Mouse (Mus musculus): ENCODE data around the gene Fam185a. TPM values are rescaled to one million over a fixed set of nuclear protein-coding genes. Genes with fewer than 3 reads are reported as not detected.

The Fam185a gene
- total RNA-seq, 1 experiment from 2014 or later, result 10.9 TPM

DNA sequence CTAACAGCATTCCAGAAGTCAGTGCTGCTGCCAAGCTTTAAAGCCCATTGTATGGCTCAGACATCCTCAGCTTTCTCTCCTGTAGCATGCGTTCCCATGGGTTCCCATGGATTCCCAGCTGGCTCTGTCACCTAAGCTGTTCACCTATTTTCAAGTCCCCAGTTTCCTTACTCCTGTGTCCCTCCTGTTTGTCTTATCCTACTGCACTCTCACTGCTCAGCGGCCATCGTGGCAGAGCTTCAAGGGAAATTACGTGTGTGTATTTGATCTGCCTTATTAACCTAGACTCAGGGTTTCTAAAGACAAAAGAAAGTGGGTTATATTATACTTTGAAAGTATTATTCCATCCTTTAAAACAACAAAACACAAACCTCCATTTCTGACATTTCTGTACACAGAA lies 64.4 kb downstream of the Fam185a start:
- no peak for ATAC-seq (replicated peaks; ENCODE audit: low read depth, poor library complexity, severe bottlenecking)

DNA sequence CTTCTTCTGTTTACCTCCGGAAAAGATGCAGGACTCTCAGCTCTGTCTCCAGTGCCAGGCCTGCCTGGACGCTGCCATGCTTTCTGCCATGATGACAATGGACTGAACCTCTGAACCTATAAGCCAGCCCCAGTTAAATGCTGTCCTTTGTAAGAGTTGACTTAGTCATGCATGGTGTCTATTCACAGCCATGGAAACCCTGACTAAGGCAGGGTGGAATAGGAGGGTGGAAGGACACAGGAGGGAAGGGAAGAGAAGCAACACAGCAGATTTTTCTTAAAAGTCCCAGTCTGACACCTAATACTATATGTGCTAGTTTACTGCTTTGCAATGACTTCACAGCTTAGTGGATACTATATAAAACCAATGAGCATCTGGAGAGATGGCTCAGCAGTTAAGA lies 66.7 kb downstream of the Fam185a start:
- no peak for ATAC-seq (replicated peaks; ENCODE audit: low read depth, poor library complexity, severe bottlenecking)

DNA sequence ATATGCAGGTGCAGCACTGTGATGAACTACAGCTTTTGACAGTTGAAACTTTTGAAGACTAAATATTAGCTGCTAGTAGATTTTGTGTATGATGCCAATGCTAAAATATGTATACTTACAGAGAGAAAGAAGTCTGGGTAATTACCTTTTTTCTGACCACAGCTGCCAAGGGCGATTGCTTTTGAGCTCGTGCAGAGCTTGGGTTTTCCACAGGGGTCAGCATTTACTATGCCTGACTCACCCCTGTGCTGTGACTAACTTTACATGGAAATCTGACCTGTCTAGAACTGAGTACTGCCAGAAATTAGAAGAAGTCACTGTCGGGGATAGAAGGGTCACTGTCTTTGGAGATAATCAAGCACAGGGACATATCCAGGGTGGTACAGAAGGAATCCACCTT lies 67.5 kb downstream of the Fam185a start:
- no peak for ATAC-seq (replicated peaks; ENCODE audit: low read depth, poor library complexity, severe bottlenecking)

DNA sequence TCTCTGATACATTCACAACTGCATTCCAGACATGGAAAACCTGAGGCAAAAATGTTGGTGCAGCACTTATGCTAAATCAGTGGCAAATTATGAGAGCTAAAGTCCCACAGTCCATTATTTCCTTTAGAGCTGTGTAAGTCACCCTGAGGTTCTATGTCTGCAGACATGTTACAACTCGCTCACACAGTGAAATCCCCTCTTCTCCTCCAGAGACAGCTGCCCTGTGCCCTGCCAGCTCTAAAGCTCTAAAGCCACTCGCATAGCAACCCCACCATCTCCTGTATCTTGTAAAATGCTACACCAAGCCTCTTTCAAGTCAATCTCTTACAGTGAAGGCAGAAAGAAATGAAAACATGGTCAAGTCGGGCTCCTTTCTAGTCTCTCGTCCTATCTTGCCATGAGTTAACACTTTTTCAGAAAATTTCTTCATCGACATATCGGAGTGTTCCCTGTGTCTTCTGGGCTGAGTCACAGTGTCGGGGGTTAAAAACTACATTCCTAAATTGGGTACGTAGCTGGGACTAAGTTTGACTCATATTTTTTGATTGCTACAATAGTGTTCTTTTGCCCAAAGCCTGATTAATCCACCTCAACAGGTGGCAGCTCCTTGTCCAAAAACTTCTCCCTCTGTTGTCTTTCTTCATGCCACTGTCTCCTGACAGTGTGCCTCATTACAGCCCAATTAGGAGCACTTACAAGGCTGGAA lies 68.7 kb downstream of the Fam185a start:
- ATAC-seq (replicated peaks; ENCODE audit: low read depth, poor library complexity, severe bottlenecking), result no peak

DNA sequence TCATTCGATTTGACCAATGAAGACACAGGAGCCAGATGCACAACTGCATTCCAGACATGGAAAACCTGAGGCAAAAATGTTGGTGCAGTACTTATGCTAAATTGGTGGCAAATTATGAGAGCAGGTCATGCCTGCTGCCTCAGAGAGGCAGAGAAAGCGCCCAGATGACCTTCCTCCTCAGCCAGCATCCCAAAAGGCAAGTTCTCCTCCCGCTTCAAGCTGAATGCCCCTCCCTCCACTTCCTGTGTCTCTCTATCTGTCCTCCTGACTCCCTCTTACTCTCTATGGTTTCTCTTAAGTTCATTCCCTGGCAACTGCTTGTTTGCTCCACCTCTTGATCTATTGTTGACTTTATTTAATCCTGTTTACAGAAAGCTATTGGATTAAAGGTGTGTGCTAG lies 70.0 kb downstream of the Fam185a start:
- ATAC-seq (replicated peaks; ENCODE audit: low read depth, poor library complexity, severe bottlenecking), result peak; percentile 29; the same call in 1 of the 2 replicates

DNA sequence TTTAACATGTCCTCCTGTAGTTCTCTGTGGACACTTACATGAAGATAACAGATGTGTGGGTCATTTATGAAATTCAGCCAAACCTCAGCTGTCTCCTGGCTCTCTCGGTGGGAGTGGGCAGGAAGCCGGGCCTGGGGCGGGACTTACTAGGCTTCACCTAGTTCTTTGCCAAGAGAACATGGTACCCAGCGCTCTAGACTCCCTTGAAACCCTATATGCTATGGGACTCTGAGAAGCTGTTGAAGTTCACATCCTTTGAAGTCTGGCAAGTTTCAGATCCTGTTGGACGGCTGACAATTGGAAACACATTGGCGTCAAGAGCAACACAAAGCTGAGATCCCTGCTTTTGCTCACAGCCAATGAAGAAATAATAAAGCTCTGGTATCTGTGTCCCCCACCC lies 71.6 kb downstream of the Fam185a start:
- ATAC-seq (replicated peaks; ENCODE audit: low read depth, poor library complexity, severe bottlenecking), result no peak

DNA sequence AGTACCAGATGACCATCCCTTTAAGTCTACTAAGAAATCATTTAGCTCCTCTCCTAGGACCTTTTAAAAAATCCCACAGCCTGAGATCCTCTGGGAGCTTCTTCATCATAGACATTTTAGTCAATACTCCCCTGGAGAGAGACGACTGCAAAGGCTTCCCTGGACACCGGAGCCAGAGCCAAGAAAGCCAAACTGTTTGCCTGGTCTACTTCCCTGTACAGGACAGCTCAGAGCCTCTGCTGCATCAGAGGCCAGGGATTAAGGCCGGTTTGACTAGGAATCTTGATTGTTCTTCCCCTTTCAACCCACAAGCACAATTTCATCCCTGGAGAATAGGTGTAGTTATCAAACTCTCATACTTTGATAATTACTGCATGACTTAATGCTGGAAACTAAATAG lies 72.1 kb downstream of the Fam185a start:
- no peak for ATAC-seq (replicated peaks; ENCODE audit: low read depth, poor library complexity, severe bottlenecking)

DNA sequence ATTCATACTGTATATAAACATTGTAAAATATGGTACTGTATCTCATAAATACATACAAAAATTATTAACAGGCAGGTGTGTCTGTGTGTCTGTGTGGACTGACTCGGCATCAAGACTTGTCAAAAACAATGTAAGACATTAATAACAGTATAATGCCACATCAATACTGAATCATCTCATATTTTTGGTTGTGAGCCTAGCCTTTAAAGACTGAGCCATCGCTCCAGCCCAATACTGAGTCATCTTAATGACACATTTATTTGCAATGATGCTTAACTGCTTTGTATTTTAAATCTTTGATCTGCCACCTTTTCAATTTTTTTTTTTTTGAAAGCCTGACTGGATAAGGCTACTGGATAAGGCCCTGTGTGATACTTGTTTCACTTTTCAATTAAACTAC lies 73.7 kb downstream of the Fam185a start:
- no peak for ATAC-seq (replicated peaks; ENCODE audit: low read depth, poor library complexity, severe bottlenecking)

DNA sequence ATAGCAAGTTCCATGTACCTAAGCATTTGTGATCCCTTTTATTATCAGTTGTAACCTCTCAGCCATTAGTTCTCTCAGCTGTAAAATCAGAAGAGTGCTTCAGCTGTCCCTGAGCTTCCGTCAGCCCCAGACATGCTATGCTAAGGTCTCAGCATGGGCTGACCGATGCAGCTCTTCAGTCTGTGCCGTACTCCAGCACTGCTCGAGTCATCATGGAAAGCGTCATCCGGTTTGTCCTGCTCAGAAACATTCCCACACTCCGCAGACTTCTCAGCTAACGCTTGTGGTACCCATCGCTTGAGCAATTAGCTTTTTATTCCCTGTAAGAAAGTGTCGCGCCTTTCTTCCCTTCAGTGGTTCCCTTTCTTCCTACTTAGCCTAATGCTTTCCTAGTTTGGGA lies 74.2 kb downstream of the Fam185a start:
- ATAC-seq (replicated peaks; ENCODE audit: low read depth, poor library complexity, severe bottlenecking), result no peak

DNA sequence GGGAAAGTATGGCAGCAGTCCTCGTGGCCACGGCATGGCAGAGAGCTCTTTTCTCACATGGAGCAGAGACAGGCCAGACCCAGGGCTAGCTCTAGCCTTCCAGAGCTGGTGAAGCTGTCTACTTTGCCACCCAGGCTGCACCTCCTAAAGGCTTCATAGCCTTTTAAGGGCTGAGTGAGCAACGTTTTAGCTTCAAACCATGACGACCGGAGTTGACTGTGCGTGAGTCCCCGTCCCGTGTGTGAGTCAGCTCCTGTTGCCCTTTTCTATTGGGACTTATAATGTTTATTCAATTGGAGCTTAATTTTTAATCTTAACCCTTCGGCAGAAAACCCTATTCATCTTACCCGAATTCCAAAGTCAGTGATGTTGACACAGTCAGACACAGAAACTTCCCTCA lies 75.4 kb downstream of the Fam185a start:
- ATAC-seq (replicated peaks; ENCODE audit: low read depth, poor library complexity, severe bottlenecking), result no peak

DNA sequence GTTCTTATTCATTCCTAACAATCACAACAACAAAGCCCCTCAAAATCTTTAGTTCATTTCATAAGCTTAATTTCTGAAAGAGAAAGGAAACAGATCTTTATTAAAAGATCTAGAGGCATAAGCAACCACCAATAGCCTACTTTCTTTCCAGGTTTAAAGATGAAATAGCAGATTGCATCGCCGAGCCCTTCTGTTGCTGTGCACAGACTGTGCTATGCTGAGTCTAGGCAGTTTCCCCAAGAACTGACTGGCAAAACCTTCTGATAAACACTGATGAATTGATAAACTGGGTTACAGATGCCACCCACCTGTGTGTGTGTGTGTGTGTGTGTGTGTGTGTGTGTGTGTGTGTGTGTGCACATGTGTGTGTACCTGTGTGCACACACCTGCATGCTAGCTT lies 76.2 kb downstream of the Fam185a start:
- ATAC-seq (replicated peaks; ENCODE audit: low read depth, poor library complexity, severe bottlenecking), result no peak

DNA sequence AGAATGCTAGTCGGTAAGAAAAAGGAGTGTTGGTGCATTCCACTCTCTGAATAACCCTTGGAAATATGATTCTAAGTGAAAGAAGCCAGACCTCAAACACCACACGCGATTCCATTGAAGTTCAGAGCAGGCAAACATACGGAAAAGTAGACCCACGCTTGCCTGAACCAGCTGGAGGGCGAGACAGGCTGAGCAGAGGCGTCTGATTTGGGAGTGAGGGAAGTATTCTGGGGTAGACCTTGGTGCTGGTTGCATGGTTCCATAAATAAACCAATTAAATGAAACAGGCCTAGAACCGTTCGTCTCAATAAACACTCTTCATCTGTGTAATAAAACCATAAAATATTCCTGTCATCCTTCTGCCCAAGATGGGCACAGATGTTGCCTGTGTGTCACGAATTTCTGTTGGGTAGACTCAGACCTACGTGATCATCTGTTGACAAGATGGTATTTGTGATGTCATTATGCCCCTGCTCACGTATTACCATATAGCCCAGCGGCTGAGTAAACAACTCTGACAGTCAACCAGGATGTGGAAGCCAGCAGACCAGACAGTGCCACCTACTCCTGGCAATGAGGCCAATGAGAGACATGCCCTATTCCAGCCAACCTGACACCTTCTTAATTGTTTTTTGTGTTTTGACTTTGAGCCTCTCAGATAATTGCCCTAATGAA lies 78.3 kb downstream of the Fam185a start:
- no peak for ATAC-seq (replicated peaks; ENCODE audit: low read depth, poor library complexity, severe bottlenecking)

DNA sequence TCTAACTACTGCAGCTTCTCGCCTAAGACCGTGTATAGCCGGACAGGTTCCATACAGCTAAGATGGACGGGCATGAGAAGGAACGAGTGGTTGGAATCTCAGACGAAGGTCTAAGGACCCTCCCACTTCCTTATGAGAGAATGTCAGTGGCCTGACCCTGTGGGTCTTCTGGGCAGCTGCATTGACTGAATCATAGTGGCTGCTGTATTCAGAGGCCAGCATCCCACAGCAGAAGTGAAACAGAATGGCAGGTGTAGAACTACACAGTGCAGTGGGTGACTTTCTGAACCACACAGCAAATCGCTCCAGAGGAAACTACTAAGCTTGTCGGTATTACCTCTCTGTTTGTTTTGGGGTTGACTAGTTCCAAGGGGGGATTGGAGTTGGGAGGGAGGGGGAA lies 80.4 kb downstream of the Fam185a start:
- ATAC-seq (replicated peaks; ENCODE audit: low read depth, poor library complexity, severe bottlenecking), result peak; percentile 88

DNA sequence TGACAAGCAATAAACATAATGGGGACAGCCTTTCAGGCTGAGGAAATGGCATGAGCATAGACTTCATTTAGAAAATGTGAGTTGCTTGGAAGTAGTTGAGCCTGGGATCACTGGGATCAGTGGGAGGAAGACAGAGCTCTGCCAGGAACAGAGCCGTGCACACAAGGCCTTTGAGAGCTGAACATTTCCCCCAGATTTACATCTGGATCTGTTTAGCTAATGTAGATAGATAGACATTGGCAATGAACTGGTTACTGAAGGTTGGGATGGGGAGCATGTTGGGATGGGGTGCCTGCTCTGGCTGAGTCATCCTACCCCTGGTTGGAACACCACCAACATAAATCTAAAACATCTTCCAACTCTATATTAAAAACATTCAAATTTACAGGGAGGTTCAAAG lies 82.1 kb downstream of the Fam185a start:
- ATAC-seq (replicated peaks; ENCODE audit: low read depth, poor library complexity, severe bottlenecking), result no peak

DNA sequence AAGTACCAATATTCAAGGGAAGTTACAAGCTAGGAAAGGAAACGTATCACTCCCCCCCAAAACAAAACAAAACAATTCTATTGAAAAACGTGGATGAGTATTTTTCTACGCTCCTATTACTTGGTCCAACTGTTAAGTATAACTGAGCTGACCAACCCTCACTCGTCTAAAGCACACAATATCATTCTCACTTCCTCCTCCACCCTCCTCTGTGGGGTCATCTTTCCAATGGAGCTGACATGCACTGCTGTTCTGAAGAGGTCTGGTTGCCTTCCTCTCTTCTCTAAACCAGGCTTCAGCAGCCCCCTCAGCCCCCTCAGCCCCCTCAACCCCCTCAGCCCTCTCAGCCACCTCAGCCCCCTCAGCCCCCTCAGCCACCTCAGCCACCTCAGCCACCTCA lies 85.0 kb downstream of the Fam185a start:
- ATAC-seq (replicated peaks; ENCODE audit: low read depth, poor library complexity, severe bottlenecking), result peak; percentile 54; the same call in 1 of the 2 replicates

DNA sequence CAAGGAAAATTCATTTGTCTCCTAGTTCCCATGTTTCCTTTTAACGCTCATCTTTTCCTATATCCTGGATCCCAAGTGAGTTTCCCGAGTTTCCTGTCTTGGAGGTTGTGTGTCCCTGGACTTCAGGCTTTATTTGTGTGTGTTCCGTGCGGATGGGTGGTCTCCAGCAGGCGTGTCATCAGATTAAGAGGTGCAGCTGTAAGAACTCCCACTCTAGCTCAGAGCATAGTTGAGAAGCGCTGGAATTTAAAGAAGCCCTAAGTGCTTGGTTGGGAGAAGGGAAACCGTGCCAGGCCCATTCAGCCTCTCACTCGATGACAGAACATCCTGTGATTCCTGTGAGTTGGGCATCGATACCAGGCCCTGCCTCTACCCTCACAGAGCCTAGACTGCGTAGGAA lies 88.6 kb downstream of the Fam185a start:
- no peak for ATAC-seq (replicated peaks; ENCODE audit: low read depth, poor library complexity, severe bottlenecking)

DNA sequence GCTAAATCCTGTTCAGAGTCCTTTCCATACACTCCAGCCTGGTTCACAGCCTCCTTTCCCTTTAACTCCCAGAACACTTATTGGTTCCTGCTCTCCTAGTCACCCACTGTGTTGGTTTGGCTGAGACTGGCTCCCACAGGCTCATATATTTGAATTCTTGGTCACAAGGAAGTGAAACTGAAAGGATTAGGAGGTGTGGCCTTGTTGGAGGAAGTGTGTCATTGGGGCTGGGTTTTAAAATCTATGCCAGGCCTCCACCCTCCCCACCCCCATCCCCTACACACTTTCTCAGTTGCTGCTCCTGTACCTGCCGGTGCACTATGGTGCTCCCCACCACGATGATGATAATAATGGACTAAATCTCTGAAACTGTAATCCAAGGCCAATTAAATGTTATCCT lies 92.8 kb downstream of the Fam185a start:
- ATAC-seq (replicated peaks; ENCODE audit: low read depth, poor library complexity, severe bottlenecking), result peak; percentile 83

DNA sequence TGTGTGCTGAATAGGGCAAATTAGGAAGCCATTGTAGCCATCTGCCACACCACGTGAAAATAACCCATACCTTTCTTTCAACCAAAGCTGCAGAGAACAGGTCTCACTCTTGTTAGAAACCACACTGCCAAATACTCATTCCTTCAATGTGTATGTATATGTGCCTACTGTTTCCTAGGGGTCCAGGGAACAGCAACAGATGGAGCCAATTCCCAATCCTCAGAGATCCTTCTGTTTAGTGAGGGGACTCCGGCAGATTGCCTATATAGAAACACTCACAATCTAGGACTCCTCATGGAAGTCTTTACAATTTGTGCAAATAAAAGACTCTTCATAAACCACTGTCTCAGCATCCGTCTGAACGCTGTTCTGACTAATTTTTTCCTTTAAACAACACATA lies 93.4 kb downstream of the Fam185a start:
- ATAC-seq (replicated peaks; ENCODE audit: low read depth, poor library complexity, severe bottlenecking), result no peak

DNA sequence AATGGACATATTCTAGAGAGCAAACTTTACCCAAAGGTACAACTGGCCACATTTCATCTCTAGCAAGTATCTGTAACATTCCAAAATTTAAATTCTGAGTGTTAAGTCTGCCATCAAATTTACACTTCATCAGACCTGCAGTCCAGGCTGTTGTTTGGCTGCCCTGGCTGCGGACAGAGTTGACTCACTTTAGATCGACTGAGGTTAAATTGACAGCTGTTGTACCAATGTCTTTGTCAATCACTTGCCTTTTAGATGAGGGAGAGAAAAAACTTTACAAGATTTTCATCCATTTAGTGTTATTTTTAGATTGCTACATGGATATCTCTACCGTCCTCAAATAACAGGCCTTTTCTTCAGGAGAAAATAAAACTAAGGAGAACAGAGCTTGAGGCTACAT lies 94.4 kb downstream of the Fam185a start:
- no peak for ATAC-seq (replicated peaks; ENCODE audit: low read depth, poor library complexity, severe bottlenecking)

DNA sequence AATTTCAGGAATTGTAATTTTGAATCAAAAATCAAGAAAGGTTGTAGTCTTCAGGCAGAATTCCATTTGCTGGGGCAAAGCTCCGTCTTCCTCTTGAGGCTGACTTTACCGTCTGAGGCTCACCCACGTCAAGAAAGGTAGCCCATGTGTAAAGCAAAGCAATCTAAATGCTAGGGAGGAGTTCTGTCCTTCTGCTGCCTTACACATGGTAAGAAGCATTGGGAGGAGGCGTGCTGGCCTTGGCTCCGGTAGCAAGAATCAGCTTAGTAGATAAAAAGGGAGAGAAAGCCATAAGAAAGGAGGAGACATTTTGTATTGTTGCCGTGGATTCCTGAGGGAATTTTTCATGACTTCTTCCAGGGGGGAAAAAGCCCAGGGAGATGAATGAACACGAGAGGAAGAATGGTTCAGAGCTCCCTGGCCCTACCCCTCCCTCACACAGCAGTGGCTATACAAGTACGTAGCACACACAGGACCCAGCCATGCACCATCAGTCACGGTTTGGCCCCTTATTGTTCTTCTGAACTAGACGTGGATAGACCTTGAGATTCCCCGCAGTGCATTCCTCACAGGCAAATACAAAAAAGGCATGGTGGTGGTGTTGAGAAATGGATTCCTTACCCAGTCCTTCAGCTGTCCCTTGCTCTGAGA lies 102.2 kb downstream of the Fam185a start:
- ATAC-seq (replicated peaks; ENCODE audit: low read depth, poor library complexity, severe bottlenecking), result no peak

DNA sequence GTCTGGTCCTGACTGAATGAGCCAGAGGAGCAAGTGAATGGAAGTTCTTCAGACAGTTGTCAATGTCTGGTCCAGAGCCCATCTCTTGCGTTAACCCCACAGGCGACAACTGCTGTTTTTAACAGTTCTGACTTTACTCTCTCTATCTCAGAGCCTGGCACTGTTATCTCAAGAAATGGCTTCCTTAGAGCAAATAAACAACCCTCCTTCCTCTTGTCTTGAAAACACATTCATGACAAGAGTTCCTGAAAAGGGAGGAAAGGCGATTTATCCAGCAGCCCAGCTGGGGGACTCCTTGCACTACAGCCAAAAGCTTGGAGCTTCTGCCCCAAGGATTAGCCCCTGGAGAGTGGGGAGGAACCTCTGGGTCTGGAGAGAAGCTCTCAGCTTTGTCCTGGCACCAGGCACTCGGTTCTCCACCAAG lies 102.7 kb downstream of the Fam185a start:
- ATAC-seq (replicated peaks; ENCODE audit: low read depth, poor library complexity, severe bottlenecking), result peak; percentile 23
